Mouse (Mus musculus): ENCODE data around the gene Fam160a1. TPM values are rescaled to one million over a fixed set of nuclear protein-coding genes. Genes with fewer than 3 reads are reported as not detected.
A peak's percentile ranks its signal among the peaks of the same experiment; 100 is the strongest.

The Fam160a1 gene
- 10 to 100 TPM; 46.9 to 59.1 TPM for total RNA-seq (2021)
- long read RNA-seq, experiment 1, transcript Fam160a1-204 (4 exons, 3,242 nt), result major isoform, 6 of 51 reads
- long read RNA-seq, experiment 1, partial matches to known transcripts, result 6 of 51 reads
- long read RNA-seq, experiment 1, other reads (novel, unspliced or antisense), result 39 of 51 reads
- long read RNA-seq, experiment 2, partial matches to known transcripts, result 4 of 49 reads
- long read RNA-seq, experiment 2, other reads (novel, unspliced or antisense), result 41 of 49 reads

GRCm38 (mm10) chr3:85817191-85817590 is at the start of gene Fam160a1:
Gene Fam160a1, minus strand, starts transcription at chr3:85817291.
- intact Hi-C loops (cut with DNase I; ENCODE audit: low total_unique reads), result no loop called here
- no peak for DNase-seq

DNA sequence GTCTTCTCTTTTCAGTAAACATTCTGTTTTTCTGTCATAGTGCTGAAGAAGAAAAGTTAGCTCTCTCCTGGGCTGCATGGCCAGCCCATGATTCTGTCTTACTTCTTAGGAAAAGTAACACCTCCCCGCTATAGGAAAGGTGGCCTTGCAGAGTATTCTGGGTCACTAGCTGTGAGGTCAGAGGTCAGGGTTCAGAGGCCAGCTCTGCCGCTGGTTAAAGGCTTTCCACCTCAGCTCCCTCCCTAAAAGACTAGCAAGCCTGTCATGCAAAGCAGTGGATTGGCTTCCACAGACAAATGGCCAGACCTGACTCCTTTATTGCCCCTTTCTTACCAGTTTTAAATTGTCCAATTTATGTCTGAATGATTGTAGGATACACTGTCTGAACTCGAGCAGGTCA is 46.9 kb upstream of the Fam160a1 start:
- intact Hi-C loops (cut with DNase I; ENCODE audit: low total_unique reads), result no loop called here
- DNase-seq, result no peak

DNA sequence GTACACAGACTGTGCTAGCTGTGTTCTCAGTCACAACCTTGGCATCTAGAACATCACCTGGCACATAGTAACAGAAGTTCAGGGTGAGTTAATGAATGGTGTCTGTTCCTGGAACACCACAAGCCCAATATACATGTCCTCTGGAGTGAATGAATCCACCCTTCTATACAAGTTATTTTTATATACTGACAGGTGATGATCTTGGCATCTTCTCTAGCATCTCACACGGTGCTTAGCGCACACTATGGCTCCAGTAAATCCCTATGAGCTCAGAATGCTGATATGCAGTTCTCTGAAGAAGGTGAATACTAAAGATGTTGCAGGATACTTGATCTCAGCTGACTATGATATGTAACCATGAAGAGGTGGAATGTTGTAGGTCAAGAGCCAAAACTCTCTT is 45.8 kb upstream of the Fam160a1 start:
- intact Hi-C loops (cut with DNase I; ENCODE audit: low total_unique reads), result no loop called here
- no peak for DNase-seq

GRCm38 (mm10) chr3:85860996-85861395 is 43.9 kb upstream of the Fam160a1 start:
- no peak for DNase-seq
- intact Hi-C loops (cut with DNase I; ENCODE audit: low total_unique reads), result no loop called here

DNA sequence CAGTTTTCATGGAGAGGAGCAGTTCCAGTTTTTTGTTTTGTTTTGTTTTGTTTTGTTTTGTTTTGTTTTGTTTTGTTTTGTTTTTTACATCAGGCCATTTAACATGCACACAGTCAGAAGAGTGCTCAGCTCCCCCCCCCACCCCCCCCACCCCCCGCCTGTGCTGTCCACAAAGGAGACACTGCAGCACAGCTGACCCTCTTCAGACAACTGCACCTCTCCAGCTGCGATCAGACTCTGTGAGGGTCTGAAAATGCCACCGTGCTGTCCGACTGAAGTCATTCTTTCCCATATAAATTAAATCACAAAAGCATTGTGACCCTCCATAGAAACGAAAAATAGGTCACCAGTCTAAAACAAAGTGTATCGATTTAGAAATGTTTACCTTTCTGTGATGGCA is 42.2 kb upstream of the Fam160a1 start:
- no peak for DNase-seq
- intact Hi-C loops (cut with DNase I; ENCODE audit: low total_unique reads), result no loop called here

DNA sequence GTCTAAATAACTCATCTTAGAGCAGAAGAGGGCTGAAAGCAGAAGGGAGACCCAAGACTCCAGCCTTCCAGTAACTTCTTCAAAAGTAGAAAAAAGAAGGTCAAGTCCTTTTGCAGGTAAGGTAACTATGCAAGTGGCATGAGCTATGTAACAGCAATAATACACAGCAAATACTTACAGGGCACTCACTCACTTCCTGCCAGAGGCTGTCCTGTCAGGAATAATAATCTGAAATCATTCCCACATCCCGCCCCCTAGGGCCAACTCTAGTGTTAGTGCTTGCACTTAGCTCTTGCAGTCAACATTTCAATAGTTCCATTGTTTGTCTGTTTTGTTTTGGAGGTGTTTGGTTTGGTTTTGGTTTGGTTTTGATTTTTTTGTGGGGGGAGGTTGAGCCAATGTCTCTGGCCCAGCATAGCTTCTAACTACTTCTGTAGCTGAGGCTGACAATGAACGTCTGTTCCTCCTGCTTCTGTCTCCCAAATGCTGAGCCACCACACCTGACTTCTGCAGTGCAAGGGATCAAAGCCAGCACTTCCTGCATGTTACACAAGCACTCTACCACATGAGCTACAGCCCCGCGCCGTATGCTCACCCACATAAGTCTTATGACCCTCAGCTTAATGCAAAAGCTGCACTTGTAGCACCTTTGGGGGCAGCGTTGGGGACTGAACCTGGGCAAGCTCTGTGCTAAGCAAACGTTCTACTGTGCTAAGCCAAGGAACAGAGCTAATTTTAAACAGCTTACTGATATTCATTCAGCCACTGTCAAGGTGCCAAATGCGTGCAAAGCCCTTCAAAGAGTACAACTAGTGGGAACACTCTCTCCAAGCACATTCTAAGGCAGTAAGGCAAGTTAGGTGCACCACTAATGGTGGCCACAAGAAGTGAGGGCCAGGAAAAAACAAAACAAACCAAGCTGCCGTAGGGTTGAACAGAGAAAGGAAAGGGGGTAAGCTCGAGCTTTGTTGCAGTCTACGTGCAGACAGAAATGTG is 41.3 kb upstream of the Fam160a1 start:
- intact Hi-C loops (cut with DNase I; ENCODE audit: low total_unique reads), result no loop called here
- peak; percentile 40 for DNase-seq

DNA sequence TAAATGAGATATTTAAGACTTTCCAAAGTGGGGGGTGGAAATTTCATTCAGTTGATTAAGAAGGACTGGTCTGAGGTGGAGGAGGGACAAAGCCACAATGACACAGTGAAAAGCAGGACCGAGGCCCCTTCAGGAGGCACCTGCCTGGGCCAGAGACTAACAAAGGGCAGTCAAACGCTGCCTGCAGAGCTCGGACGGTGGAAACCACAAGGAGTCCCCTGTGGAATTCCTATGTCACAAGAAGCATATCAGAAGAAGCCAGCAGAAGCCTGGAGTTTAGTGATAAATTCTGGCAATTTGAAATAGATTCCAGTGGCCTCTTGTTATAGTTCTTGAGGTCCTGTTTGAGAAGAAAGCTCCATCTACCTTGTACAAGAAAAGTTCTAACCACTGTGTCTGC is 40.0 kb upstream of the Fam160a1 start:
- intact Hi-C loops (cut with DNase I; ENCODE audit: low total_unique reads), result no loop called here
- DNase-seq, result no peak

- DNase-seq, result no peak
- intact Hi-C loops (cut with DNase I; ENCODE audit: low total_unique reads), result no loop called here
These were observed 38.9 kb upstream of the Fam160a1 start for GRCm38 (mm10) chr3:85855947-85856346.

GRCm38 (mm10) chr3:85855043-85855442 is 38.0 kb upstream of the Fam160a1 start:
- intact Hi-C loops (cut with DNase I; ENCODE audit: low total_unique reads), result no loop called here
- no peak for DNase-seq

GRCm38 (mm10) chr3:85854143-85854542 is 37.1 kb upstream of the Fam160a1 start:
- intact Hi-C loops (cut with DNase I; ENCODE audit: low total_unique reads), result no loop called here
- no peak for DNase-seq

DNA sequence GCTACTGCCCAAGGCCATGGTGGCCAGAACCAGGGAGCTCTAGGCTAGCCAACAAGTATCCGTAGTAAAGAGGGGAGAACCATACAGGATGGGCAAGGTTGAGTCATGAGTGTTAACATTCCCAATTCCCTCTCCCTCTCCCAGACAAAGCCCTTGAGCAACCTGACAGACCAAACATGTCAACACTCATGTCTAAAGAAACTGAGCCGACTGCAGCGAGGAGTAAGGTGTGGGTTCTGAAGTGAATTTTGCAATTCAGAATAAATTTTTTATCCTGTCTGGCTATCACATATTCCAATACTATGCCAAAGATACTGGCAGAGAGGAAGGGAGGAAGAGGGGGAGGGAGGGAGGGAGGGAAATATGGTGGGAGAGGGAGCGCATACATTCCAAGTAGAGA is 36.6 kb upstream of the Fam160a1 start:
- no peak for DNase-seq
- intact Hi-C loops (cut with DNase I; ENCODE audit: low total_unique reads), result no loop called here

DNA sequence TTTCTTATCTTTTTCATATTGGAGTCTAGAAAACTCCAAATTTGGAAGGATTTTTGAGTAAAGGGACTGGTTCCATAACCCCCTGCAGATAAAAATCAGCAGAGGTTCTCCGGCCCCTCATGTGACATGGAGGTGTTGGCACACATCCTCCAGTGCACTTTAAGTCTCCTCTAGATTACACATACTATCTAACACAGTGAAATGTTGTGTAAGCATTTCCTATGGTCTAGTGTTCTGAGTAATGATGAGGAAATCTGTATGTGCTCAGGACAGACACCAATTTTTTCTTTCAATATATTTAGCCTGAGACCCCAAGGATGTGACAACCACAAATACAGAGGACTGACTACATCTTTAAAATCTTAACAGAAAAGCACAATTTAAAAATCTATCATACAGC is 33.0 kb upstream of the Fam160a1 start:
- no peak for DNase-seq
- intact Hi-C loops (cut with DNase I; ENCODE audit: low total_unique reads), result no loop called here

DNA sequence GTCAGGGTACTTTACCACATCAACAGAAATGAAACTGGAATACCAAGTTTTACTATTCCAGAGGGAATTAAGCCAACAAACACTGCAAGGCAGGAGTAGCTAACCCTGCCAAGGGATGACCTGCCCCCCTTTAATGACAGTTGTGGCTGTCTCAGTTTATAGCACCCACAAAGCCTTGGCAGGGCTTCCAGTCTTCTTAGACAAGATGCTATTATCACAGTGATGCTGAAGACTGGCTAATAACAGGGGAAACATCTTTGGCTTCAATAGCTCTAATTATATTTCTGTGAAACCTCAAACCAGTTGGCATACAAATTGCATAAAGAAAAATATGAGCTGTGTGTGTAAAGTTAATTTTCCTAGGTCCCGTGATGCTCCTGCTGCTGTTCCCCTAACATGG is 29.2 kb upstream of the Fam160a1 start:
- no peak for DNase-seq
- intact Hi-C loops (cut with DNase I; ENCODE audit: low total_unique reads), result no loop called here

GRCm38 (mm10) chr3:85845341-85845740 is 28.2 kb upstream of the Fam160a1 start:
- no peak for DNase-seq
- intact Hi-C loops (cut with DNase I; ENCODE audit: low total_unique reads), result no loop called here

DNA sequence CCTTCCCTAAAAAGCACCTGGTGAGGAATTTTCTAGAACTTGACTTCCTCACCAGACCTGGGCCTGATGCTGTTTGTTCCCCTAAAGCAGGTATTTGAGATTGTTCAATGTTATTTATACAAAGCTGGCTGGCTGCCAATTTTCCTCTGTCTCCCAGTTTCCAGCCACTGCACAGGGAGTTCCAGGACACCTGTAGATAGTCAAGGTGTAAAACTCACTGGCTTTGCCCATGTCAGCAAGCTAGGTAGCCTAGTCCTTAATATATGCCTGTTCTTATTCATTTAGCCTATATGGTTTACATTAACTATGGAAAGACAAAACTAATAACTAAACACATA is 25.8 kb upstream of the Fam160a1 start:
- no peak for DNase-seq
- intact Hi-C loops (cut with DNase I; ENCODE audit: low total_unique reads), result no loop called here

- intact Hi-C loops (cut with DNase I; ENCODE audit: low total_unique reads), result no loop called here
- no peak for DNase-seq
These were observed 25.2 kb upstream of the Fam160a1 start for GRCm38 (mm10) chr3:85842177-85842880.

DNA sequence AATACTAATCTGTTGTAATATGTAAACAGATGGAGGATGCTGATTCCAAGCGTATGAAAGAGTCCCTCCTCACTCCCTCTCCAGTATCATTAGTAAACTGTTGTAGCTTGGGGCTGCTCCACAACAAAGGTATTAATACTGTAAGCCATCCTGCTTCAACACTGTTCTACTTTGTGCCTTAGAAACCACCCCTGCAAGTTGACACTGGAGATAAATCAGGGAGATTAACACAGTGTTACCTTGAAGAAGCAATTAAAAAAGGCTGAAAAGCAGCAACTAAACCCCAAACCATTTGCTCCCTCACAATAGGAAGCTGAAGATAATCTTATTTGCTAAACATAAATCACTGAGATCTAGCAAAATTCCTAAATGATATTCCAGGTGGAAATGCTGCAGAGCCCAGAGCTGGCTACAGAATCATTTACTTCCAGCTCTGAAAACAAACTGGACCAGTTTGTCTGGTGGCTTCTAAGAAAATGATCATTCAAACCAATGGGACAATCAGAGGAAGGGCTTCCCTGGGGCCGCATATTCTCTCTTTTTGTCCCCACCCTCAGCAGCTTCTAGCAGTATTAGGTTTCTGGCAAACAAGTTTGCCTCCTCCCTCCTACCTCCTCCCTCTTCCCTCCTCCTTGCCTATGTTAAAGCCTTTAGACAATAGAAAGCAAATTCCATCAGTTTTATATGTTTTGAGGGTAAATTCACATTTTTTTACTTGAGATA is 24.5 kb upstream of the Fam160a1 start:
- intact Hi-C loops (cut with DNase I; ENCODE audit: low total_unique reads), result no loop called here
- no peak for DNase-seq

DNA sequence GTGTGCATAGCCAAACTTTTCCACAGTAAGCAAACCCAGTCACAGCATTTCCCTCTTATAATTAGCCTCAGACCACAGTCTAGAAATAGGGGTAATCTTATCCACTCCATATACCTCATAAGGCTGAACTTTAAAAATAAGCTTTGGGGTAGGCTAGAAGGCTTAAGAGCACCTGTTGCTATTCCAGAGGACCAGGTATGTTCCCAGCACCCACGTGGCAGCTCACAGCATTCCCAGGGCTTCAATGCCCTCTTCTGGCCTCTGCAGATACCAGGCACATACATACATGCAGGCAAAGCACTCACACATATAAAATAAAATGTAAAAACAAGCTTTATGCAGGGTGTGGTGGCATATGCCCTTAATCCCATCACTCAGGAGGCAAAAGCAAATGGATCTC is 16.5 kb upstream of the Fam160a1 start:
- intact Hi-C loops (cut with DNase I; ENCODE audit: low total_unique reads), result no loop called here

DNA sequence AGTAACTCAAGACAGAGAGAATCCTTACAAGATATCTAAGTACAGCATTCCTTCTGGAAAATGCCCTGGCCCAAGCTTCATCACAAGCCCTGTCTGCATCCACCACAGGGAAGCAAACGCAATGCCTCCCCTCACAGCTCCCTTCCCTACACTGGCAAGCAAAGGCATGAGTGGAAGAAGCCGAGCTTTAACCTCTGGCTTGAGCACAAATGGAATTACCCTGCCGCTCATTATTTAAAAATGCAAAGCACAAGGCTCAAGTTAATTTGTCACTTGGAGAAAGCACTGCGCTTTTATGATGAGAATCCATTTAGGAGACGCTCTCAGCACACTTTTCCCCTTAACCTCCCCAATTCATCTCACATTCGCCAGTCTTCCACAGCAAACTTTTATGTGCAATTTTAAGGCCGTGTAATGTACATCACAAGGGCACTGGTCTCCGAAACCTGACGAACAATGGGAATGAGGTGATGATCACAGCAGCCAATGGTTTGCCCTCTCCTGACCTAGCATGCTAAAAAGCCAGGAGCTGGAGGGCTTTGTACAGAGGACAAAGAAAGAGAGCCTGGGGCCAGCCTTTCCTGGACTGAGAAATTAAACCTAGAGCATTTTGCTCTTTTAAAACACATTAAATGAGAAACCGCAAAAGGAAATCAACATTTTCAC is 15.5 kb upstream of the Fam160a1 start:
- intact Hi-C loops (cut with DNase I; ENCODE audit: low total_unique reads), result no loop called here
- no peak for DNase-seq

More for the DNA sequence above, 16.5 kb upstream of the Fam160a1 start:
- no peak for DNase-seq

Measured in gastrocnemius, postnatal 14 days (tissue).